In the genomic region with DNA sequence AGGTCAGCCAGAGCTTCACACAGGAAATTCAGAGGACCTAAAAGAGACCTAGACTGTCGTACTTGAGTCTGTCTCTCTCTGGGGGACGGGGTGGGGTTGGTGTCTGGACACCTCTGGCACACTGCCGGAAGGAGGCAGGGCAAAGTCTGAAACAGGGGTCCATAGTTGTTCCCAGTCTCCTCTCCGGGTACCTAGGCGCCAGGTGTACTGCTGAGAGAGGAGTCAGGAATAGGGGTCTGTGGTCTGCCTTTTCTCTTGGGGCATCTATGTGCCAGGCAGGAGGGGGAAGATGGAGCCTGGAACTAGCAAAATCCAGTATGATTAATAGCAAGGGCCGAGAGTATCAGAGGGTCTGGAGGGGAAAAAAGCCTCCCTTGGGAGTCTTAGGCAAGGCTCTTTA, we compare ENCODE assay signal across 23 mouse cellular contexts. TPM values are rescaled to one million over a fixed set of nuclear protein-coding genes. Genes with fewer than 3 reads are reported as not detected.
A peak's percentile ranks its signal among the peaks of the same experiment; 100 is the strongest.
DNase-seq lines count a peak whose midpoint lies in the region; ATAC-seq lines count a peak whose summit lies in the region.
"Had no signal": no experiment of that assay in that cellular context is flagged by ENCODE, and none has a peak within 500 bp of the region (broad histone marks: within the 10 kb centered on the region; RNA-seq: fewer than 3 reads in every experiment).

No protein-coding gene starts in this region.

- WGBS in kidney, embryonic 16.5 days: 71% methylated on average over 6 of the region's 6 CpGs

- H3K9ac ChIP-seq in kidney, embryonic 16.5 days (replicated peaks; ENCODE audit: low read length): no peak overlapping the region
- H3K9ac ChIP-seq: embryonic facial prominence, embryonic 12.5 days; forebrain, embryonic 13.5 days; forebrain, embryonic 15.5 days had no signal

- H3K4me3 ChIP-seq in kidney, embryonic 16.5 days (ENCODE audit: low read length): no peak overlapping the region
- H3K4me3 ChIP-seq: embryonic facial prominence, embryonic 10.5 days; embryonic facial prominence, embryonic 12.5 days; forebrain, embryonic 13.5 days; forebrain, embryonic 15.5 days had no signal

- H3K27me3 ChIP-seq in kidney, embryonic 16.5 days (ENCODE audit: insufficient read depth, low read length): no peaks in the 10 kb centered on the region
- H3K27me3 ChIP-seq: embryonic facial prominence, embryonic 12.5 days; forebrain, embryonic 13.5 days; forebrain, embryonic 15.5 days had no signal

- H3K4me2 ChIP-seq in kidney, embryonic 16.5 days (replicated peaks; ENCODE audit: low read depth, low read length): no peak overlapping the region
- H3K4me2 ChIP-seq: embryonic facial prominence, embryonic 12.5 days; forebrain, embryonic 13.5 days; forebrain, embryonic 15.5 days had no signal

- H3K27ac ChIP-seq in kidney, embryonic 16.5 days (ENCODE audit: low read length): no peak overlapping the region
- H3K27ac ChIP-seq: embryonic facial prominence, embryonic 10.5 days; embryonic facial prominence, embryonic 12.5 days; forebrain, embryonic 13.5 days; forebrain, embryonic 15.5 days had no signal

- 0 out of 2 replicates have a peak, but pooled peaks cover 3% of the 10 kb centered on the region for H3K4me1 ChIP-seq in kidney, embryonic 16.5 days (ENCODE audit: insufficient read depth, low read length)
- H3K4me1 ChIP-seq: embryonic facial prominence, embryonic 12.5 days had no signal

- intact Hi-C loops in heart, postnatal 10 days (cut with DNase I): no loop called here

- no peaks in the 10 kb centered on the region for H3K36me3 ChIP-seq in kidney, embryonic 16.5 days (ENCODE audit: insufficient read depth, low read length)
- H3K36me3 ChIP-seq: embryonic facial prominence, embryonic 10.5 days; embryonic facial prominence, embryonic 12.5 days; forebrain, embryonic 15.5 days; G1E had no signal

- DNase-seq in heart, adult 11 months: peak; percentile 71
- no peak for DNase-seq in heart, postnatal 10 days
- peak; percentile 19 for DNase-seq in kidney, postnatal 10 days
- no peak for DNase-seq in kidney, adult 8-10 months
- peak; percentile 35 to 40 for DNase-seq in kidney, postnatal 36 days
- DNase-seq: adrenal gland, adult 8-10 months; adrenal gland, postnatal 14 days; adrenal gland, postnatal 36 days; B cell, adult 2 months; cerebellum, adult 11-12 months; cerebellum, adult 2 months; cerebellum, adult 9-10 months; cerebellum, postnatal 10 days; cerebellum, postnatal 25 days had no signal

- ATAC-seq in kidney, embryonic 16.5 days (ENCODE audit: low FRiP score, low TSS enrichment): no peak
- ATAC-seq: activated CD4-positive, CD25-positive, alpha-beta regulatory T cell, adult 4 months; CD4-positive, CD25-positive, alpha-beta regulatory T cell, adult 4 months; forebrain, embryonic 13.5 days; forebrain, embryonic 15.5 days; Patski had no signal

- H3K9me3 ChIP-seq in kidney, embryonic 16.5 days (ENCODE audit: low read length): no peaks in the 10 kb centered on the region
- H3K9me3 ChIP-seq: embryonic facial prominence, embryonic 10.5 days; embryonic facial prominence, embryonic 12.5 days; forebrain, embryonic 13.5 days; forebrain, embryonic 15.5 days; G1E had no signal

RNA-seq across cellular contexts. Expression of gene Klhl7, which starts 5.0 kb away (rescaled TPM):
- total RNA-seq in heart, postnatal 10 days (2021): 10 to 100 TPM; 51.7 to 54.8 TPM
- polyA plus RNA-seq in kidney, embryonic 16.5 days (2015; fragmentation: Nextera tagmentation; extraction: Ambion mirVana): 44.4 and 46.0 TPM in 2 replicates

Comparison
In these comparisons a context has a peak if more than half of its experiments do, and no peak if none do; other contexts are left out.
1. DNase-seq: peak in heart, adult 11 months (single experiment), kidney, postnatal 10 days (single experiment) and kidney, postnatal 36 days (2 of 2); none in heart, postnatal 10 days (0 of 2) and kidney, adult 8-10 months (0 of 2).